14 mouse cellular contexts compared by ENCODE assay signal in the genomic region with DNA sequence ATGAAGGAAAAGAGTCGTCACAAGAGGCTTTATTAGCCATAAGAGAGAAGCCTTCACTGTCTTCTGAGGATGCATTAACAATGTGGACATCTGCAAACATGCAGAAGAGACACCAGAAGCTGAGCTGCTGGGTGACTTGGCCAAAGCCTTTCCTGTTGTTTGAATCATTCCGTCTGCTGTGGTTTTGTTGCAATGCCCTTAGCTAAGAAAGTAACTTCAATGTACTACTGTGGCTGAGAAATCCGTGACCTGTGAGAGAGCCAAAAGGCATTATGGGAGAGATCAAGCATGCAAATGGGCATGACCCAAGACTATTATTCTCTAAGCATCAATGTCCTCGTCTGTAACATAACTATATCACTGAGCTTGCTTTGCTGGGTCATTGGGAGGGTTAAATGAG.
"Had no signal": no experiment of that assay in that cellular context is flagged by ENCODE, and none has a peak within 500 bp of the region (broad histone marks: within the 10 kb centered on the region; RNA-seq: fewer than 3 reads in every experiment).

No protein-coding gene starts in this region.

- H3K27ac ChIP-seq: liver, embryonic 12.5 days; liver, embryonic 14.5 days; macrophage; midbrain, embryonic 13.5 days; midbrain, embryonic 15.5 days; neural tube, embryonic 12.5 days had no signal

- DNase-seq: right cerebral cortex, postnatal 25 days; right cerebral cortex, postnatal 4 days; spleen, adult 18-20 months; thymus, adult 18-20 months; thymus, postnatal 14 days; thymus, postnatal 36 days had no signal

- H3K4me1 ChIP-seq: liver, embryonic 12.5 days; megakaryocyte, embryonic 14.5 days; midbrain, embryonic 13.5 days; midbrain, embryonic 15.5 days; neural tube, embryonic 12.5 days had no signal

- H3K4me3 ChIP-seq: liver, embryonic 12.5 days; megakaryocyte, embryonic 14.5 days; midbrain, embryonic 13.5 days; midbrain, embryonic 15.5 days; neural tube, embryonic 12.5 days had no signal

- H3K27me3 ChIP-seq: liver, embryonic 12.5 days; megakaryocyte, embryonic 14.5 days; midbrain, embryonic 13.5 days; midbrain, embryonic 15.5 days; neural tube, embryonic 12.5 days had no signal

- H3K36me3 ChIP-seq: liver, embryonic 12.5 days; midbrain, embryonic 13.5 days; midbrain, embryonic 15.5 days; neural tube, embryonic 12.5 days had no signal

- ATAC-seq: liver, embryonic 12.5 days; midbrain, embryonic 13.5 days; midbrain, embryonic 15.5 days had no signal

- H3K9me3 ChIP-seq: liver, embryonic 12.5 days; midbrain, embryonic 13.5 days; midbrain, embryonic 15.5 days; neural tube, embryonic 12.5 days had no signal

- H3K4me2 ChIP-seq: liver, embryonic 12.5 days; midbrain, embryonic 11.5 days; midbrain, embryonic 13.5 days; midbrain, embryonic 15.5 days; neural tube, embryonic 12.5 days had no signal

- H3K9ac ChIP-seq: liver, embryonic 12.5 days; liver, embryonic 14.5 days; midbrain, embryonic 13.5 days; midbrain, embryonic 15.5 days; neural tube, embryonic 12.5 days had no signal
